Mouse (Mus musculus): Measurements from ENCODE around the gene Cyb5b. TPM values are rescaled to one million over a fixed set of nuclear protein-coding genes. Genes with fewer than 3 reads are reported as not detected.

Gene Cyb5b
- total RNA-seq, 2 experiments from 2014 or later, result 83.4 to 84.5 TPM

- no peak for DNase-seq (ENCODE audit: low spot score in 2 of 2)
- intact Hi-C loops (cut with DNase I), result no loop called here
These were observed 8.4 kb downstream of the Cyb5b start for GRCm38 (mm10) chr8:107158890-107159289.

- no peak for DNase-seq (ENCODE audit: low spot score in 2 of 2)
- intact Hi-C loops (cut with DNase I), result no loop called here
These were observed 13.9 kb downstream of the Cyb5b start for GRCm38 (mm10) chr8:107164251-107164773.

- intact Hi-C loops (cut with DNase I), result no loop called here
These were observed 15.3 kb downstream of the Cyb5b start for GRCm38 (mm10) chr8:107165745-107166144.

GRCm38 (mm10) chr8:107167848-107168247 is 17.4 kb downstream of the Cyb5b start:
- DNase-seq (ENCODE audit: low spot score in 2 of 2), result no peak
- intact Hi-C loops (cut with DNase I), result no loop called here

More at GRCm38 (mm10) chr8:107165745-107166144, 15.3 kb downstream of the Cyb5b start:
- DNase-seq (ENCODE audit: low spot score in 2 of 2), result no peak

GRCm38 (mm10) chr8:107172152-107172551 is 21.7 kb downstream of the Cyb5b start:
- intact Hi-C loops (cut with DNase I), result no loop called here
- DNase-seq (ENCODE audit: low spot score in 2 of 2), result peak in 1 of 2 experiments; percentile 25

GRCm38 (mm10) chr8:107172969-107173645 is 22.7 kb downstream of the Cyb5b start:
- intact Hi-C loops (cut with DNase I), result no loop called here
- DNase-seq (ENCODE audit: low spot score in 2 of 2), result no peak

GRCm38 (mm10) chr8:107181122-107181521 is 30.7 kb downstream of the Cyb5b start:
- no peak for DNase-seq (ENCODE audit: low spot score in 2 of 2)
- intact Hi-C loops (cut with DNase I), result no loop called here

GRCm38 (mm10) chr8:107184996-107185395 is 34.6 kb downstream of the Cyb5b start:
- no peak for DNase-seq (ENCODE audit: low spot score in 2 of 2)
- intact Hi-C loops (cut with DNase I), result no loop called here

- intact Hi-C loops (cut with DNase I), result no loop called here
- DNase-seq (ENCODE audit: low spot score in 2 of 2), result no peak
These were observed 36.4 kb downstream of the Cyb5b start for GRCm38 (mm10) chr8:107186659-107187390.

GRCm38 (mm10) chr8:107187631-107188030 is 37.2 kb downstream of the Cyb5b start:
- intact Hi-C loops (cut with DNase I), result no loop called here
- DNase-seq (ENCODE audit: low spot score in 2 of 2), result no peak

- intact Hi-C loops (cut with DNase I), result no loop called here
- no peak for DNase-seq (ENCODE audit: low spot score in 2 of 2)
These were observed 42.2 kb downstream of the Cyb5b start for GRCm38 (mm10) chr8:107192631-107193030.

- DNase-seq (ENCODE audit: low spot score in 2 of 2), result no peak
- intact Hi-C loops (cut with DNase I), result no loop called here
These were observed 42.9 kb downstream of the Cyb5b start for GRCm38 (mm10) chr8:107193331-107193730.

GRCm38 (mm10) chr8:107194786-107195451 is 44.5 kb downstream of the Cyb5b start:
- DNase-seq (ENCODE audit: low spot score in 2 of 2), result no peak
- intact Hi-C loops (cut with DNase I), result no loop called here

- no peak for DNase-seq (ENCODE audit: low spot score in 2 of 2)
- intact Hi-C loops (cut with DNase I), result no loop called here
These were observed 47.7 kb downstream of the Cyb5b start for GRCm38 (mm10) chr8:107197901-107198826.

- intact Hi-C loops (cut with DNase I), result no loop called here
- no peak for DNase-seq (ENCODE audit: low spot score in 2 of 2)
These were observed 54.7 kb downstream of the Cyb5b start for GRCm38 (mm10) chr8:107205164-107205563.

- intact Hi-C loops (cut with DNase I), result no loop called here
- DNase-seq (ENCODE audit: low spot score in 2 of 2), result peak; percentile 32 to 42
These were observed 55.5 kb downstream of the Cyb5b start for GRCm38 (mm10) chr8:107205701-107206561.

- no peak for DNase-seq (ENCODE audit: low spot score in 2 of 2)
- intact Hi-C loops (cut with DNase I), result no loop called here
These were observed 56.5 kb downstream of the Cyb5b start for GRCm38 (mm10) chr8:107206782-107207525.

GRCm38 (mm10) chr8:107209185-107209584 is 58.7 kb downstream of the Cyb5b start:
- DNase-seq (ENCODE audit: low spot score in 2 of 2), result no peak
- intact Hi-C loops (cut with DNase I), result no loop called here

Measured in left cerebral cortex, postnatal 14 days (tissue).